ENCODE assay signal across 16 mouse cellular contexts in genomic region chr2:142261046-142261445, GRCm38 (mm10).
"Had no signal": no experiment of that assay in that cellular context is flagged by ENCODE, and none has a peak within 500 bp of the region (broad histone marks: within the 10 kb centered on the region; RNA-seq: fewer than 3 reads in every experiment).

No protein-coding gene starts in this region.

- H3K27ac ChIP-seq: lung, embryonic 15.5 days; macrophage; midbrain, embryonic 13.5 days; midbrain, embryonic 15.5 days; neural tube, embryonic 12.5 days; stomach, embryonic 15.5 days; stomach, postnatal 0 days had no signal

- H3K4me3 ChIP-seq: lung, embryonic 15.5 days; megakaryocyte, embryonic 14.5 days; midbrain, embryonic 13.5 days; midbrain, embryonic 15.5 days; neural tube, embryonic 12.5 days; stomach, embryonic 15.5 days had no signal

- ATAC-seq: lung, postnatal 0 days; midbrain, embryonic 13.5 days; midbrain, embryonic 15.5 days had no signal

- DNase-seq: lung, adult 2 months; lung, postnatal 14 days; lung, postnatal 36 days; right cerebral cortex, postnatal 14 days; thymus, adult 18-20 months; thymus, postnatal 14 days; thymus, postnatal 36 days had no signal
